Mouse (Mus musculus) intestine, embryonic 14.5 days (tissue): ENCODE measurements around the gene Snx9. TPM values are rescaled to one million over a fixed set of nuclear protein-coding genes. Genes with fewer than 3 reads are reported as not detected.

Source experiments
- ATAC-seq: fragments of 200-750 bp; cut with Nextera tagmentation; replicated peaks from 2 replicates; pipeline ENCODE4 v1.8.0; 2017; ENCODE audit warnings: low read depth, moderate number of reproducible peaks, moderate TSS enrichment, moderate library complexity; ENCODE audit not compliant: low FRiP score, low TSS enrichment
- DNase-seq: peaks from one replicate; pipeline ENCODE4 v3.0.0-alpha.2; 2018; ENCODE audit warnings: low spot score
- H3K27ac ChIP-seq: fragments of 300-500 bp; sonication (generic); 2 replicates; pipeline ENCODE4 v1.5.1; 2014; ENCODE audit warnings: low read depth, mild to moderate bottlenecking, control low read depth
- H3K27me3 ChIP-seq: fragments of 300-500 bp; sonication (generic); replicated peaks from 2 replicates; pipeline ENCODE4 v1.6.1; 2014; ENCODE audit warnings: low read length, control low read depth; ENCODE audit not compliant: control insufficient read depth, insufficient read depth
- H3K36me3 ChIP-seq: fragments of 300-500 bp; sonication (generic); 2 replicates; pipeline ENCODE4 v1.6.1; 2014; ENCODE audit warnings: low read length, control low read depth; ENCODE audit not compliant: control insufficient read depth, insufficient read depth
- H3K4me1 ChIP-seq: fragments of 300-500 bp; sonication (generic); replicated peaks from 2 replicates; pipeline ENCODE4 v1.6.1; 2014; ENCODE audit warnings: low read length, control low read depth, mixed read lengths; ENCODE audit not compliant: control insufficient read depth, insufficient read depth
- H3K4me2 ChIP-seq: fragments of 300-500 bp; sonication (generic); 2 replicates; pipeline ENCODE4 v1.6.1; 2014; ENCODE audit warnings: low read length
- H3K4me3 ChIP-seq: fragments of 300-500 bp; sonication (generic); 2 replicates; pipeline ENCODE4 v1.5.1; 2014; ENCODE audit warnings: low read depth, low read length, control low read depth, mixed read lengths
- H3K9ac ChIP-seq: fragments of 300-500 bp; sonication (generic); 2 replicates; pipeline ENCODE4 v1.6.1; 2014; ENCODE audit warnings: mild to moderate bottlenecking, low read length
- H3K9me3 ChIP-seq: fragments of 300-500 bp; sonication (generic); 2 replicates; pipeline ENCODE4 v1.6.1; 2016; ENCODE audit warnings: low read length, control low read depth; ENCODE audit not compliant: control insufficient read depth
- WGBS: fragments of 180-500 bp; shearing (Covaris S2); extraction: QIAGEN DNeasy Blood & Tissue Kit; methylation state at CpG from one replicate; pipeline ENCODE4 v1.1.7; 2014; 5-methylcytosine and 5-hydroxymethylcytosine counted together
- polyA plus RNA-seq: library from polyadenylated mRNA; unstranded; fragments of >200 nt; fragmentation: Nextera tagmentation; extraction: Ambion mirVana; gene quantifications from 2 replicates; pipeline ENCODE4 v1.2.1, GENCODE M21; 2014

Snx9 gene
- polyA plus RNA-seq, 1 experiment from 2014 or later: 42.7 TPM

DNA sequence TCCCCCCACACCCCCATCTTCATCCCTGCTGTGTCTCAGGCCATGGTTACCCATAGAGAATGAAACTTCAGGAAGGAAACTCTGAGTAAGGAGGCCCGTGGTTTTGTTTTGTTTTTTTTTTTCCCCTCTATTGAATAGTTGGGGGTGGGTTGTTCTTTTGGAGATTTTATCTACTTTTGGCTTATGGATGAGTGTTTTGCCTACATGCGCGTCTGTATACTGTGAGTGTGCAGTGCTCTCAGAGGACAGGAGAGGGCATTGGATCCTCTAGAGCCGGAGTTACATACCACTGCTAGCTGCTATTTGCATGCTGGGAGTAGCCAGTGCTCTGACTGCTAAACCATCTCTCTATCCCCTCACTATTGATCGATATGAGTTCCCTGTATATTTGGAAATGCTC is 60.3 kb downstream of the Snx9 start:
- 84% methylated on average over 5 of the region's 5 CpGs for WGBS
- ATAC-seq (no peak), DNase-seq (no peak)

DNA sequence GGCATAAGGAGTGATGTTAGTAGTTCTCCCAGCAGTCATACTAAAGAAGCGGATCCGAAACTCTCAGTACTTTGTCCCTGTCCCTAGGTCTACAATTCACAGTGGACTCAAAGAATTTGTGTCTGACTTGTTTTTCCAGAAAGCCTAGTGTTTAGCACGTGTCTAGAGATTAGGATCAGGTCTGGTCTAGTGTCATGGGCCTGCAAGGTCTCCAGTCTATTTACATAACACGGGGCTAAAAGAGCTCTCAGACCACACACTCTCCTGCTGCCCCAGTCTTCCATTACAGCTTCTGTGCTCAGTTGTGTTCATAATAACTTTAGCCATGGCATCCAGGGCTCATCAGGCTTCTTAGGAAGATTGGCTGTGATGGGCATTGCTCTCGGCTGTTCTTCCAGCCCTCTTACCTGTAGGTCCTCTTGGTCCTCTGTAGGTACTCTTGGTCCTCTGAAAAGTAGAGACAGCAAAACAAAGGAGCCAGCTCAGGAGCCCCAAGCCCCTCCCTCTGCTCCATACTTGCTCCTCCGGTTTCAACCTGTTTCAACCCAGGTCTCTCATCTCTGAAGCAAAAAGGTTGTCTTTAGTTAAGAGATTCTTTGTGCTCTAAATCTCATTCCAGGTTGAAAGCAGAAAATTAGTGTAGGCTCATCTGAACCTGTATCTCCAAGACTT is 62.6 kb downstream of the Snx9 start:
- Histone ChIP-seq H3K9ac (no peak overlapping the region), H3K9me3 (no peaks in the 10 kb centered on the region), H3K36me3 (peaks cover 82% of the 10 kb centered on the region), H3K4me2 (no peak overlapping the region), H3K27ac (no peak overlapping the region), H3K27me3 (no peaks in the 10 kb centered on the region), H3K4me1 (no peaks in the 10 kb centered on the region), H3K4me3 (no peak overlapping the region)
- DNase-seq (no peak), ATAC-seq (peak; percentile 58)
- 43% methylated on average over 6 of the region's 6 CpGs for WGBS

More for the DNA sequence above, 60.3 kb downstream of the Snx9 start:
- no peak overlapping the region for H3K27ac ChIP-seq
- H3K4me1 ChIP-seq: no peaks in the 10 kb centered on the region
- H3K36me3 ChIP-seq: peaks cover 65% of the 10 kb centered on the region
- no peaks in the 10 kb centered on the region for H3K9me3 ChIP-seq
- H3K4me3 ChIP-seq: no peak overlapping the region
- no peaks in the 10 kb centered on the region for H3K27me3 ChIP-seq
- H3K9ac ChIP-seq: no peak overlapping the region
- H3K4me2 ChIP-seq: no peak overlapping the region

DNA sequence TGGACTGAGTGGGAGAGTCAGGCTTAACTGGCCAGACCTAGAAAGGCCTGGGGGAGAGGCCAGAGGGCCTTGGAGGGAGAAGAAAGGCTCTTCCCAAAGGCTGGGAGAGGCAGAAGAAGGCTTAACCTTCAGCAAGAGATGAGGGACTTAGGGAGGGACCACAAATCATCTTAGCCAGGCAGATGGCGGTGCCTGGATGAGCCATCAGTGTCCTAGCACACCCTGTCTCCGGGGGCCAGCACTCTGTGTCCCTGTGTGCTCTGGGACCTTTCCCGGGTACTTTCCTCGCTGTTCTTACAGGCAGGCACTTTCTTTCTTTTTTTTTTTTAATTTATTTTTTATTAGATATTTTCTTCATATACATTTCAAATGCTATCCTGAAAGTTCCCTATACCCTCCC is 68.6 kb downstream of the Snx9 start:
- no peak for ATAC-seq
- Histone ChIP-seq H3K4me1 (no peaks in the 10 kb centered on the region), H3K9ac (no peak overlapping the region), H3K36me3 (peaks cover 57% of the 10 kb centered on the region), H3K9me3 (no peaks in the 10 kb centered on the region), H3K4me2 (no peak overlapping the region), H3K27ac (no peak overlapping the region), H3K4me3 (no peak overlapping the region), H3K27me3 (no peaks in the 10 kb centered on the region)
- DNase-seq: no peak
- WGBS: 92% methylated on average over 4 of the region's 4 CpGs

DNA sequence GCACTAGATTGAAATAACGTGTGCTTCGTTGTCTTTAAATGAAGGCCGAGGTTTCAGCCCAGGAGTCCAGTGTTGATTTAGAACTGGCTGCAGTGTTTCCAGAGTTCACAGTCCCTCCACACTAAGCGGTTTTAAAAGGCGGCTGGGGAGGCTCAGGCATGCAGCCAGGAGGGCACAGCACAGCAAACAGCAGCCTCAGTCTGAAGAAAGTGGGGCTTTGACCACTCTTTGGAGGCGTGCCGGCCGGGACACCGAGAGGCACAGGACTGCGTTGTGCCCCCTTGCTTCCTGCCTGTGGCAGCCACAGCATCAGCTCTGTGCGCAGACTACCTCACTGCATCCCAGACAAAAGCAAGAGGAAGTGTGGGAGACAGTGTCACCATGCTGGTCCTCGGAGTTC is 70.5 kb downstream of the Snx9 start:
- H3K36me3 ChIP-seq: peaks cover 48% of the 10 kb centered on the region
- H3K27ac ChIP-seq: no peak overlapping the region

DNA sequence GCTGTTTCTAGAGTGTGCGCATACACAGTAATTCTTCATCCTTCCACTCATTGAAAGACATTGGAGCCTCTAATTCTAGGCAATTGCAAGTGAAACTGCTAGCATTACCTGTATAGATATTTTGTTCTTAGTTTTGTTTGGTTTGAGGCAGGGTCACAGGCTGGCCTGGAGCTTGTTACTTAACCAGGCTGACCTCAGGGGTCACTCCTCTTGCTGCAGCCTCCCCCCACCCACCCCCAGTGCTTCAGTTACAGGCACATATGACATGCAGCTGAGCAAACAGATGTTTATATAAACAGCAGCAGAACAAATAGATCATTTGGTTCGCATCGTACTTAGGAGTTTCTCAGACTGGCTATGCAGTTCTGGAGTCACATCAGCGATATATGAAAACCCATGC is 71.7 kb downstream of the Snx9 start:
- peaks cover 40% of the 10 kb centered on the region for H3K36me3 ChIP-seq
- H3K9ac ChIP-seq: no peak overlapping the region
- H3K27ac ChIP-seq: no peak overlapping the region
- no peaks in the 10 kb centered on the region for H3K9me3 ChIP-seq
- ATAC-seq (no peak), DNase-seq (no peak)
- no peaks in the 10 kb centered on the region for H3K4me1 ChIP-seq
- no peak overlapping the region for H3K4me3 ChIP-seq
- 53% methylated on average over 4 of the region's 4 CpGs for WGBS
- H3K4me2 ChIP-seq: no peak overlapping the region
- H3K27me3 ChIP-seq: no peaks in the 10 kb centered on the region

More for the DNA sequence above, 70.5 kb downstream of the Snx9 start:
- no peaks in the 10 kb centered on the region for H3K27me3 ChIP-seq
- H3K4me1 ChIP-seq: no peaks in the 10 kb centered on the region
- WGBS: 66% methylated on average over 12 of the region's 12 CpGs
- ATAC-seq (no peak), DNase-seq (no peak)
- H3K9ac ChIP-seq: no peak overlapping the region
- H3K4me3 ChIP-seq: no peak overlapping the region
- H3K4me2 ChIP-seq: no peak overlapping the region
- H3K9me3 ChIP-seq: no peaks in the 10 kb centered on the region

DNA sequence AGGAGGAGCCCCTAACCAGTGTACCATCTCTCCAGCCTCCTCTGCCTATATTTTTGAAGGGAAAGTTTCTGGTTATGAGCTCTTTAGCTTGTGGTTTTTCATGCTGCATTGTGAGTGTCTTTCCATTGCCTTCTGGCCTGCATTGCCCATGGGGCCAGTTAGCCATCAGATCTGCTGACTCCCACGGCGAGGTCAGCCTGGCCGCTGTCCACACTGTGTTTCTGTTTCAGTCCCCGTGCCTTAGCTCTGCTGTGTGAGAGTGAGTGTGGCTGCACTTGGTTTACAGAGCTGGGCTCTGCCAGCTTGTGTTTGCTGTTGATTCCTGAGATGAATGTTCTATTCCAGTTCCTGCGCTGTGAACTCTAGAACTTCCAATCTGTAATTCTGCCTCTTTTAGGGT is 73.1 kb downstream of the Snx9 start:
- no peak overlapping the region for H3K9ac ChIP-seq
- no peak overlapping the region for H3K27ac ChIP-seq
- DNase-seq (no peak), ATAC-seq (no peak)
- no peaks in the 10 kb centered on the region for H3K27me3 ChIP-seq
- H3K4me2 ChIP-seq: no peak overlapping the region
- H3K4me3 ChIP-seq: no peak overlapping the region
- no peaks in the 10 kb centered on the region for H3K4me1 ChIP-seq
- H3K36me3 ChIP-seq: peaks cover 44% of the 10 kb centered on the region
- H3K9me3 ChIP-seq: no peaks in the 10 kb centered on the region
- WGBS: 72% methylated on average over 5 of the region's 5 CpGs

DNA sequence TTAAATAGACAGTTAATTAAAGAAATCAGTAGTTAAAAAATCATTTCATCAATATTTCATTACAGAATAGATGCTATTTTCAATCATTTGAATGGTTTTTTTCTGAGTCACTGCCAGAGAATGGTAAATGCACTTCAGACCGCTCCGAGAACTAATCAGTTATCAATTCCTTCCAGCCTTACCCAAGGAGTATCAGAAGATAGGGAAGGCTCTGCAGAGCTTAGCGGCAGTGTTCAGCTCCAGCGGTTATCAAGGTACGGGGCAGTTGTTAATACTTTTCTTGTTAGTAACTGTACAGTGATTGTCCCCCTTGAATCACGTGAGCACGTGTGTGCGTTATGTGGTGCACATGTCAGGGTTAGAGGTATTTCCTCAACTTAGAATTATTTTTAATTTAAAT is 80.8 kb downstream of the Snx9 start:
- Histone ChIP-seq H3K36me3 (peaks cover 82% of the 10 kb centered on the region), H3K4me2 (no peak overlapping the region), H3K9ac (no peak overlapping the region), H3K4me1 (no peaks in the 10 kb centered on the region; the same call in 1 of the 2 replicates), H3K27ac (no peak overlapping the region), H3K27me3 (no peaks in the 10 kb centered on the region), H3K4me3 (no peak overlapping the region), H3K9me3 (no peaks in the 10 kb centered on the region)
- 94% methylated on average over 8 of the region's 8 CpGs for WGBS
- ATAC-seq (no peak), DNase-seq (no peak)

DNA sequence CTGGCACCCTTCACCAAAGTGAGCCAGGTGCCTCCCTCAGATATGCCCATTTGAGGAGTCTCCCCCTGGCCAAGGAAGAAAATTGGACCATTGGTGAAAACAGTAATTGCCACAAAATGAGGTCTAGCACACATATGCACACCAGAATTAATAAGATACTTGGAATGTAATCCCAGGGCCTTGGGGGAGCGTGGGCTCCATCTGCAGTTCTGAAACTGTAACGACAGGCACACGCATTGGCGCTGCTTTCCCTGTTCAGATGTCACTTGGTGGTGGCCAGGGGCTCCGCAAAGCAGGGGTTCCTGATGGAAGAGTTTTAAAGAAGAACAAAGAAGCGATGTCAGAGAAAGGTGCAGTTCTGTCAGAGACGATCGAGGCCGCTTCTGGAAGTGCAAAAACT is 82.2 kb downstream of the Snx9 start:
- no peaks in the 10 kb centered on the region; the same call in 1 of the 2 replicates for H3K4me1 ChIP-seq
- H3K27me3 ChIP-seq: no peaks in the 10 kb centered on the region
- H3K9me3 ChIP-seq: no peaks in the 10 kb centered on the region
- 71% methylated on average over 9 of the region's 9 CpGs for WGBS
- H3K9ac ChIP-seq: no peak overlapping the region
- peak; percentile 60 for DNase-seq
- H3K4me2 ChIP-seq: no peak overlapping the region
- H3K4me3 ChIP-seq: no peak overlapping the region
- ATAC-seq: no peak
- peaks cover 81% of the 10 kb centered on the region for H3K36me3 ChIP-seq
- no peak overlapping the region for H3K27ac ChIP-seq

DNA sequence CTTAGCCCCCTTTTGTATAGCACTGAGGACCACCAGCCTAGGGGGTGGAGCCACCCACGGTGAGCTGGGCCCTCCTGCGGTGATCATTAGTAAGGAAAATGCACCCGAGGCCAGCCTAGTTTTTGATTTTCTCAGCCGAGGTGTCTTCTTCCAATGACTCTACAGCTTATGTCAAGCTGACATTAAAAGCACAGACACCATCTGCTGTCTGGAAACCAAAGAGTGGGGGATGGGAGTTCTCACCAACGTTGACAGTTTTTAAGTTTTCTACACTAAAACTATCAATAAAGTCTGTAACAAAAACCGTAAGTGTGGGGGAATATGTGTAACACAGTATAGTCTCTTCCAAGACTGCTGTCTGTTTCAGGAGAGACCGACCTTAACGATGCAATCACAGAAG is 83.1 kb downstream of the Snx9 start:
- no peak for ATAC-seq
- peaks cover 80% of the 10 kb centered on the region for H3K36me3 ChIP-seq
- 72% methylated on average over 8 of the region's 8 CpGs for WGBS

More for the DNA sequence above, 83.1 kb downstream of the Snx9 start:
- H3K4me1 ChIP-seq: no peaks in the 10 kb centered on the region; the same call in 1 of the 2 replicates
- no peaks in the 10 kb centered on the region for H3K9me3 ChIP-seq
- DNase-seq: no peak
- no peak overlapping the region for H3K27ac ChIP-seq
- no peak overlapping the region for H3K4me3 ChIP-seq
- no peak overlapping the region for H3K9ac ChIP-seq
- H3K27me3 ChIP-seq: no peaks in the 10 kb centered on the region
- no peak overlapping the region for H3K4me2 ChIP-seq
